Mouse (Mus musculus) kidney, adult 2 months (tissue): ENCODE measurements around the gene Fam133b.

Experiments
- CTCF ChIP-seq: fragments of 200-500 bp; conservative IDR thresholded peaks from 2 replicates; pipeline ENCODE4 v1.5.1; 2011; ENCODE audit warnings: low read depth, mild to moderate bottlenecking, control low read depth, low read length, moderate library complexity, mixed read lengths; ENCODE audit not compliant: insufficient read depth, insufficient read length
- POLR2A ChIP-seq: fragments of 200-500 bp; IDR thresholded peaks from one replicate; pipeline ENCODE4 v1.6.1; 2011; ENCODE audit warnings: low read depth, low read length, control low read depth

DNA sequence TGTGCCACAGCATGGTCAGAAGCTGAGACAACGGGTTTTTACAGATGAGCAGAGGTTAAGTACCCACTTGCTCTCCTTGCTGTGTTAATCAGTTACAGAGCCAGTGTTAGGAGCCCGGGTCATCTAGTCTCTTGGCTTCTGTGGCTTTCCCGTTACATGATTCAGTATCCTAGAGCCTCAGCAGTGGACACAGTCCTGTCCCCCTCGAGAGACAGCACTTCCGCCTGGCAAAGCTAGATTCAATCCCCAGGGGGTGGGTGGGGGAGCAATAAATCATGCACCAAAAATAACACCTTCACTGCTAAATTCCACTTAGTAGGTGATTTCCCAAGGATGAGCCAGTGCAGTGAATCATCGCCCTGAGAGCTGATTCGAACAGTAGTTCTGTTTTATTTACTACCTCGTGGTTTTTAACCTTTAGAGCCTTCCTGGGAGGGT is 42.0 kb upstream of the Fam133b start:
- TF ChIP-seq CTCF (no peak), POLR2A (no peak)
